Mouse (Mus musculus) hindbrain, postnatal 0 days (tissue): ENCODE results near the gene Tesk1. TPM values are rescaled to one million over a fixed set of nuclear protein-coding genes. Genes with fewer than 3 reads are reported as not detected.

Experiments
- ATAC-seq: fragments of 200-750 bp; cut with Nextera tagmentation; 2 replicates; pipeline ENCODE4 v1.8.0; 2017; ENCODE audit warnings: mild to moderate bottlenecking, moderate TSS enrichment, moderate library complexity
- DNase-seq: peaks from one replicate; pipeline ENCODE4 v3.0.0-alpha.2; 2015; ENCODE audit warnings: low spot score
- H3K27ac ChIP-seq: fragments of 300-500 bp; sonication (generic); 2 replicates; pipeline ENCODE4 v1.5.1; 2014; ENCODE audit warnings: mild to moderate bottlenecking
- H3K27me3 ChIP-seq: fragments of 300-500 bp; sonication (generic); 2 replicates; pipeline ENCODE4 v1.6.1; 2014; ENCODE audit warnings: low read length, mixed read lengths; ENCODE audit not compliant: insufficient read depth
- H3K36me3 ChIP-seq: fragments of 300-500 bp; sonication (generic); 2 replicates; pipeline ENCODE4 v1.6.1; 2014; ENCODE audit warnings: low read length, mixed read lengths; ENCODE audit not compliant: insufficient read depth
- H3K4me1 ChIP-seq: fragments of 300-500 bp; sonication (generic); 2 replicates; pipeline ENCODE4 v1.6.1; 2014; ENCODE audit warnings: antibody characterized with exemption, low read length, mixed read lengths; ENCODE audit not compliant: insufficient read depth
- H3K4me2 ChIP-seq: fragments of 300-500 bp; sonication (generic); 2 replicates; pipeline ENCODE4 v1.6.1; 2014; ENCODE audit warnings: low read depth, mild to moderate bottlenecking, low read length, moderate library complexity, mixed read lengths
- H3K4me3 ChIP-seq: fragments of 300-500 bp; sonication (generic); 2 replicates; pipeline ENCODE4 v1.5.1; 2014; ENCODE audit warnings: low read length
- H3K9ac ChIP-seq: fragments of 300-500 bp; sonication (generic); replicated peaks from 2 replicates; pipeline ENCODE4 v1.6.1; 2014; ENCODE audit warnings: mild to moderate bottlenecking, low read length, moderate library complexity, mixed read lengths
- H3K9me3 ChIP-seq: fragments of 300-500 bp; sonication (generic); 2 replicates; pipeline ENCODE4 v1.6.1; 2016; ENCODE audit warnings: low read length, mixed read lengths
- CTCF ChIP-seq: IDR thresholded peaks from 2 replicates; pipeline ENCODE4 v1.5.1; 2016; ENCODE audit warnings: antibody characterized with exemption, control low read depth, low read depth
- WGBS: fragments of 180-500 bp; shearing (Covaris S2); extraction: QIAGEN DNeasy Blood & Tissue Kit; methylation state at CpG from one replicate; pipeline ENCODE4 v1.1.7; 2014; 5-methylcytosine and 5-hydroxymethylcytosine counted together
- polyA plus RNA-seq: library from polyadenylated mRNA; unstranded; fragments of >200 nt; fragmentation: Nextera tagmentation; extraction: Ambion mirVana; gene quantifications from 2 replicates; pipeline ENCODE4 v1.2.1, GENCODE M21; 2015
- total RNA-seq: library from RNA; depleted of rRNA; stranded (reverse); fragments of >200 nt; gene quantifications from 2 replicates; pipeline ENCODE4 v1.2.3, GENCODE M21; 2014

Gene Tesk1
- total and polyA plus RNA-seq, 2 experiments from 2014 or later: 17.8 to 171 TPM

DNA sequence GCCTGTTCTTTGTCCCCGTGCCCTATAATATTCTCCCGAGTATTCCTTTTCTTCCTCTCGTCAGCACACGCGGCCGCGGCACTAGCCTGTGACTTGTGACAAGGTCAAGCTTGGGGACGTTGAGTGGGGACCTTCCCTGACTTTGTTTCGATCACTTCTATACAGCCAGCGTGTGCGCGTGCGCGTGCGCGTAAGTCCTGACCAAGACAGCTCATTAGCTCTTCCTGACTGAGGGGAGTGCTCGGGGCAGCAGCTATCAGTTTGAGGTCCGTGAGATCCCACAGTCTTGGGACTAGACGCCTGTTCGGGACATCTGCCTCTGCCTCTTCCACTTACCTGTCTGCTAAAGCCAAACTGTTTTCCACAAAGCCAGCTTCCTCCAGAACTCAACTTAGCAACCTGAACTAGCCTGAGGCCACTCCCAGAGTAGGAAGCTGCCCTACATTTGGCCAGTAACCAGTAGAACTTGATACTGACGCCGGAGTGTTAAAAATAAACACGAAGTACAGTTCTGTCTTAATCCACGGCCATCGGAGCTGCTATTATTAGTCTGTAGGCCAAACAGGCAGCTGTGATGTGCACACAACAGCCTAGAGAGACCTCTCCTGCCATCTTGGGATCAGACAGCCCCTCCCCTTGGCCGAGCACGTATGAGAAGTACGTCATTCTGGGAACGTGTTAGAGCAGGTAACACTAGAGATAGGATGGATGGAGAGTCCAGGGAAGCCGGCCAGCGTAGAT, 42.2 kb upstream of the Tesk1 start:
- no peaks in the 10 kb centered on the region for H3K9me3 ChIP-seq
- DNase-seq (no peak), ATAC-seq (peak; percentile 35; the same call in 1 of the 2 replicates)
- 62% methylated on average over 31 of the region's 31 CpGs for WGBS
- no peaks in the 10 kb centered on the region for H3K36me3 ChIP-seq
- peak overlapping the region; percentile 38 for H3K4me2 ChIP-seq
- TF ChIP-seq CTCF: no peak
- H3K4me1 ChIP-seq: peaks cover 17% of the 10 kb centered on the region; the same call in 1 of the 2 replicates
- H3K27ac ChIP-seq: peak overlapping the region; percentile 71; the same call in 1 of the 2 replicates
- 0 out of 2 replicates have a peak overlapping the region, but pooled peaks have one; percentile 9 for H3K9ac ChIP-seq
- H3K27me3 ChIP-seq: no peaks in the 10 kb centered on the region
- no peak overlapping the region for H3K4me3 ChIP-seq

DNA sequence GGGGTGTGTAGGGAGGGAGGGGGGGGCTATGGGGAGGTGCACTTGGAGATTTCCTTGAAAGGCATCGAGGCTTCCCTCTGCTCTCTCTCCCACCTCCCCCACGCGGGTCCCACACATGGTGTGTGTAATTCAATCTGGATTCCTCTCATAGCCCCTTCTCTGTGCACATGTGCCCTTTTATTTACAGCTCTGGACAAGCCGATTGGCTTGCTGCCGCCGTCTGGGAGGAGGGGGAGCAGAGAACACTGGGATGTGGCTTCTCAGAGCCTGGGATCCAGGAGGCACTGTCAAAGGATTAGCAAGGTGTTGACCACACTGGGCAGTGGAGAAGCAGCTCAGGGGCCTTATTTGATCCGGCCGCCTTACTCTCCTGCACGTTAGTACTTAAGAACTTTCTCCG, 40.8 kb upstream of the Tesk1 start:
- no peak for TF ChIP-seq CTCF
- H3K36me3 ChIP-seq: no peaks in the 10 kb centered on the region
- 27% methylated on average over 10 of the region's 10 CpGs for WGBS
- ATAC-seq: no peak
- H3K9ac ChIP-seq: no peak overlapping the region
- DNase-seq: no peak
- H3K27ac ChIP-seq: no peak overlapping the region
- H3K27me3 ChIP-seq: no peaks in the 10 kb centered on the region
- peaks cover 22% of the 10 kb centered on the region; the same call in 1 of the 2 replicates for H3K4me1 ChIP-seq
- no peak overlapping the region for H3K4me2 ChIP-seq
- H3K4me3 ChIP-seq: no peak overlapping the region
- no peaks in the 10 kb centered on the region for H3K9me3 ChIP-seq

DNA sequence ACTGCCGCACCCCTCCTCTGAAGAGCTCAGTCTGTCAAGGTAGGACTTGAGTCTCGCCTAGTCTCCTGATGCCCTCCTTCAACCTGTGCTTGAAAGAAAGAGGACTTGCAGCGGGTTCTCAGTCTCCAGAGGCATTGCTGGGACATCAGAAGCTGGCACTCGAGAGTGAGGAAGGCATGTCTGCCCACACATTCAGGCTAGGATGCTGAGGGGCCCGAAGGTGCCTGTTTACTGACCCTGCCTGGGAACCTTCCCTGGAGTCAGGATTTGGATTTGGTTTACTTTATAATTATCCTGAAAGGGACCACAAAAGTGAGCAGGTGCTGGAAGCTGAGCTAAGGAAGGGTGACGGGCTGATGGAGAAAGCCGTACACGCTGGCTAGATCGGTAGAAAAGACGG, 40.3 kb upstream of the Tesk1 start:
- no peak for ATAC-seq
- DNase-seq: no peak
- Histone ChIP-seq H3K36me3 (no peaks in the 10 kb centered on the region), H3K27me3 (no peaks in the 10 kb centered on the region), H3K4me2 (no peak overlapping the region), H3K4me1 (peaks cover 22% of the 10 kb centered on the region; the same call in 1 of the 2 replicates), H3K9me3 (no peaks in the 10 kb centered on the region), H3K4me3 (no peak overlapping the region), H3K27ac (no peak overlapping the region), H3K9ac (no peak overlapping the region)
- TF ChIP-seq CTCF: no peak
- 83% methylated on average over 10 of the region's 10 CpGs for WGBS

DNA sequence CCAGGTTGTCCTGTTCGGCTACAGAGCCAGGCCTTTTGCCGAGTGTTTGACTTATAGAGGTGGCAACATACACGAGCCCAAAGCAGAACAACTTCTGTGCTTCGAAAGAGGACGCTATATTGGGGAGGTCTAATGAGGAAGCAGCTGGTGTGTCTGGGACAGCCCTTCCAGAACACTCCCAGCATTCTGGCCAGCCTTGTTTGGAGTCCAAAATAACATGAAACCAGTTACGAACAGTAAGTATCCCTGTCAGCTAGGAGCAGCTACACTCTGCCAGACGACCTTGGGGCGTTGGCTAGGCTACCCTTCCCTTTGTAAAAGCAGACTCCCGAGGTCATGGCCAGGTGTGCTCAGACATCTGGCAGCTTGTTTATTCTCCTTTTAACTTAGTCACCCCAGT, 39.5 kb upstream of the Tesk1 start:
- H3K27me3 ChIP-seq: no peaks in the 10 kb centered on the region
- H3K4me1 ChIP-seq: peaks cover 22% of the 10 kb centered on the region; the same call in 1 of the 2 replicates
- no peak overlapping the region for H3K27ac ChIP-seq
- H3K4me3 ChIP-seq: no peak overlapping the region
- no peak overlapping the region for H3K9ac ChIP-seq
- no peaks in the 10 kb centered on the region for H3K36me3 ChIP-seq
- H3K9me3 ChIP-seq: no peaks in the 10 kb centered on the region
- no peak for TF ChIP-seq CTCF
- WGBS: 85% methylated on average over 9 of the region's 9 CpGs
- ATAC-seq: no peak
- H3K4me2 ChIP-seq: no peak overlapping the region
- DNase-seq: no peak

DNA sequence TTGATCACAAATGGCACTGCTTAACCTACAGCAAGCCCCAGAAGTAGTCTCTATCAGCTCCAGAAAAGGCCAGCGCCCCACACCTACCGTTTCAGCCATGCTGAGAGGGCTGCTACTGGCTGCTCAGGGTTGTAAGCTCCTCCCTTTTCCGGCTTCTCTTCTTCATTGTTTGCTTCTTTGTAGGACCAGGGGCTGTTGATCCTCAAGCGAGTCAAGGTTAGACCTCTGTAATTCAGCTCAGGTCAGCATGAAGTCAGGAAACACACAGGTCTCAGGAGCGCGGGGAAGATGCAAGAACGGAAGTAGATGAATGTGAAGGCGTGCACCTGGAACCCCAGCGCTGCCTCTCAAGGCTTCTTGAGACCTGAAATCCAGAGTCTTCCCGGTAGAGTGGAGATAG, 37.0 kb upstream of the Tesk1 start:
- DNase-seq: no peak
- peaks cover 21% of the 10 kb centered on the region; the same call in 1 of the 2 replicates for H3K4me1 ChIP-seq
- no peaks in the 10 kb centered on the region for H3K27me3 ChIP-seq
- no peak for TF ChIP-seq CTCF
- WGBS: 88% methylated on average over 10 of the region's 10 CpGs
- H3K4me3 ChIP-seq: no peak overlapping the region
- no peaks in the 10 kb centered on the region for H3K9me3 ChIP-seq
- no peak overlapping the region for H3K9ac ChIP-seq
- no peak for ATAC-seq
- H3K36me3 ChIP-seq: no peaks in the 10 kb centered on the region
- H3K4me2 ChIP-seq: no peak overlapping the region
- 0 out of 2 replicates have a peak overlapping the region, but pooled peaks have one; percentile 97 for H3K27ac ChIP-seq

DNA sequence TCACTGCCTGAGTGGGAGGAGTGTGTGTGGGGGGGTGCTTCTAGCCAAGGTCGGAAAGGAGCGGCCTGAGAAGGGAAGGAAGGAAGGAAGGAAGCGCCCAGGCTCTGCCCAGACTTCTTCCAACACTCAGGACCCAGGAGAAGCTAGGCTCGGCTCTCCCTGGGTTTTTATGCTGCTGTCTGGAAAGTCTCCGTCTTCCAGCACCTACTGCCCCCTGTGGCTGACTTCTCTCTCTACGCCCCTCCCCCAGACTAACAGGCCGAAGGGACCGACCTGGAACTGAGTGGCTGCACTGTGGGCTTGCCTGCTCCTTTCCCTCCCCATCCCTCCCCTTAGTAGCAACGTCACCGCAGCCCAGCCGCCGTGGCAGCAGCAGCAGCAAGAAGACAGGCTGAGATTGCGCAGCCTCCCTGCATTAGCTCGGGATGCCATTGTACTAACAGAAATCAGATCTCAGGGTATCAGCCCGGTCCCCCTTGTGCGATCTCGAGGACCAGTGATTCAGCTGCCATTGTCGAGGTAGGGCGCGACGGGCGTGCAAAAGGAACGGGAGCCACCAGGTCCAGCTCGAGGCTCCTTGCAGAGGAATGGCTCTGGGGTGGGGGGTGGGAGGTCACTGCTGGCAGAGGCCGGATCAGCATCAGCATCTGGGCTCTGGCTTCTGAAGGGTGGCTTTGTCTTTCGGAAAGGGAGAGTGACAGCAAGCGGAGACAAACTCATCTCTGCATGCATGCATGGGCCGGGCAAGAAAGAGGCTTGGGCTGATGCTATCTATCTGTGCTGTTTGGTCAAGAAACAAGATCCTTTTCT, 35.4 kb upstream of the Tesk1 start:
- H3K4me2 ChIP-seq: peak overlapping the region; percentile 74
- peaks cover 21% of the 10 kb centered on the region; the same call in 1 of the 2 replicates for H3K4me1 ChIP-seq
- peak; percentile 95 for DNase-seq
- TF ChIP-seq CTCF: peak; percentile 72
- no peaks in the 10 kb centered on the region for H3K36me3 ChIP-seq
- peak overlapping the region; percentile 88 for H3K9ac ChIP-seq
- WGBS: 1% methylated on average over 28 of the region's 28 CpGs
- H3K9me3 ChIP-seq: no peaks in the 10 kb centered on the region
- ATAC-seq: peak; percentile 97
- peak overlapping the region; percentile 59 for H3K4me3 ChIP-seq
- H3K27me3 ChIP-seq: no peaks in the 10 kb centered on the region
- H3K27ac ChIP-seq: peak overlapping the region; percentile 97
